Mouse (Mus musculus): ENCODE measurements at regions not wholly inside any gene's neighbourhood (a gene's known extent, or its start where the extent isn't known, plus 50 kb on each side); places are given as distances from the start of the nearest gene placed in this dataset.

DNA sequence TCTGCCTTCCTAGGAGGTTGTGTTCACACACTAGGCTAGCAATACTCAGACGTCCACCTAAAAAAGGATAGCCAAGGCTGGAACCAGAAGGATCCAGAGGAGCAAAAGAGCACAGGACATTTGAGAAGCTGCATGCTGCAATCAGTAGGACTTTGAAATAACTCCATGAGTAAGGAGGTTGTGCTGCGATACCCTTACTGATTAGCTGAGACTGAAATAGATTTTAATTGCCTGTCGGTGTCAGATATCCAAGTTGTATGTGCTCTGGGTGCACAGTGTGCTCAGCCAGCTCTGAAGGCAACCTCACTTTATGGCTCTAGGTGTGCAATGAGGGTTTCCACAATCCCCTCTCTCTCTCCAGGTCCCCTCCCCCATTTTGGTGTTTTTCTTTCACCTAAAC is 2159.2 kb upstream of the Gm7489 start:
- DNase-seq (ENCODE audit: low spot score) = no peak

DNA sequence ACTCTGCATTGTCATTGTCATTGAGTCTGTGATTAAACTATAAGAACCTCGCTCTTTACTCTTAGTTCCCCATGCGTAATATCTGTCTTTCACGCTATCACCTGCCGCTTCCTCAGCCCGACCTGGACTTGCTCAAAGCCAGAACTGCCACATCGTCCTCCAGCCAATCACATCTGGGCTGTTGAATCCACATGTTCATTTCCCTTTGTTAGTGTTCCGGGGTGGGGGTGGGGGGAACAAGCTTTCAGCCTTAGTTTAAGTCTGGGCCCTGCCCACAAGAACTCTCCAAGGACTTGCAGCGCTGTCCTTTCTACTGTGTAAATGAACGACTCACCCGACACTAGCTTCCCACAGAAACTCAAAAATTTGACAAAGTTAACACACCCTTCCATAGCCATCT is 2154.6 kb upstream of the Gm7489 start:
- no peak for DNase-seq (ENCODE audit: low spot score)

GRCm38 (mm10) chr15:51730805-51731412 is 2153.8 kb upstream of the Gm7489 start:
- no peak for DNase-seq (ENCODE audit: low spot score)

DNA sequence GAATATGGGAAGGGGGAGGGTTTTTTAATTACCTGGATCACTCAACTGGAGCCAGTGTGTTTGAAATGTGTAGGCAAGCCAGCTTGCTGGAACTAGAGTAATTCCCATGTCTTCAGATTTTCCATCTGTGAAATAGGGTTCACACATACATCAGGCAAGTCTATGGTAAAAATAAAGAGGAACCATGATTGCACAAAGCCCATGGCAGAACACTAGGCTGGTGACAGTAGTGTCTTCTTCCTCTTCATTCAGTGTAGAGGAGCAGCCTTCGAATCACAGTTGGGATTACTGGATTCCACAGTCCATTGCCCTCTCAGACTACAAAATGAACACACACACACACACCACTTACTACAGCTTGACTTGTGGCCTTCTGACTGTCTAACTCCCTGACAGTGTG is 2150.5 kb upstream of the Gm7489 start:
- no peak for DNase-seq (ENCODE audit: low spot score)

Measured in c-Kit-positive CD71-positive TER-119-positive erythroid progenitor cells, embryonic 14.5 days (primary cell).